Mouse (Mus musculus) lung, embryonic 16.5 days (tissue): ENCODE results near the gene Trmt13. TPM values are rescaled to one million over a fixed set of nuclear protein-coding genes. Genes with fewer than 3 reads are reported as not detected.

Source experiments
- ATAC-seq: fragments of 200-750 bp; cut with Nextera tagmentation; 2 replicates; pipeline ENCODE4 v1.8.0; 2017; ENCODE audit warnings: low read depth, mild to moderate bottlenecking, moderate library complexity
- H3K27ac ChIP-seq: fragments of 300-500 bp; sonication (generic); 2 replicates; pipeline ENCODE4 v1.5.1; 2014; ENCODE audit warnings: mild to moderate bottlenecking, control low read depth, low read length
- H3K27me3 ChIP-seq: fragments of 300-500 bp; sonication (generic); 2 replicates; pipeline ENCODE4 v1.6.1; 2014; ENCODE audit warnings: low read depth, low read length, mixed read lengths; ENCODE audit not compliant: control insufficient read depth, insufficient read depth
- H3K36me3 ChIP-seq: fragments of 300-500 bp; sonication (generic); 2 replicates; pipeline ENCODE4 v1.6.1; 2014; ENCODE audit warnings: low read length; ENCODE audit not compliant: control insufficient read depth, insufficient read depth
- H3K4me1 ChIP-seq: fragments of 300-500 bp; sonication (generic); replicated peaks from 2 replicates; pipeline ENCODE4 v1.6.1; 2014; ENCODE audit warnings: low read length, mixed read lengths; ENCODE audit not compliant: control insufficient read depth, insufficient read depth
- H3K4me2 ChIP-seq: fragments of 300-500 bp; sonication (generic); 2 replicates; pipeline ENCODE4 v1.6.1; 2014; ENCODE audit warnings: low read depth, low read length, control low read depth
- H3K4me3 ChIP-seq: fragments of 300-500 bp; sonication (generic); 2 replicates; pipeline ENCODE4 v1.5.1; 2014; ENCODE audit warnings: mild to moderate bottlenecking, low read length, control low read depth
- H3K9ac ChIP-seq: fragments of 300-500 bp; sonication (generic); 2 replicates; pipeline ENCODE4 v1.6.1; 2014; ENCODE audit warnings: low read length, control low read depth
- H3K9me3 ChIP-seq: fragments of 300-500 bp; sonication (generic); 2 replicates; pipeline ENCODE4 v1.6.1; 2016; ENCODE audit warnings: low read length; ENCODE audit not compliant: control insufficient read depth
- WGBS: fragments of 180-500 bp; shearing (Covaris S2); extraction: QIAGEN DNeasy Blood & Tissue Kit; methylation state at CpG from one replicate; pipeline ENCODE4 v1.1.7; 2014; 5-methylcytosine and 5-hydroxymethylcytosine counted together
- polyA plus RNA-seq: library from polyadenylated mRNA; unstranded; fragments of >200 nt; fragmentation: Nextera tagmentation; extraction: Ambion mirVana; gene quantifications from 2 replicates; pipeline ENCODE4 v1.2.1, GENCODE M21; 2015

Gene Trmt13
- polyA plus RNA-seq, 1 experiment from 2014 or later: 24.6 TPM

DNA sequence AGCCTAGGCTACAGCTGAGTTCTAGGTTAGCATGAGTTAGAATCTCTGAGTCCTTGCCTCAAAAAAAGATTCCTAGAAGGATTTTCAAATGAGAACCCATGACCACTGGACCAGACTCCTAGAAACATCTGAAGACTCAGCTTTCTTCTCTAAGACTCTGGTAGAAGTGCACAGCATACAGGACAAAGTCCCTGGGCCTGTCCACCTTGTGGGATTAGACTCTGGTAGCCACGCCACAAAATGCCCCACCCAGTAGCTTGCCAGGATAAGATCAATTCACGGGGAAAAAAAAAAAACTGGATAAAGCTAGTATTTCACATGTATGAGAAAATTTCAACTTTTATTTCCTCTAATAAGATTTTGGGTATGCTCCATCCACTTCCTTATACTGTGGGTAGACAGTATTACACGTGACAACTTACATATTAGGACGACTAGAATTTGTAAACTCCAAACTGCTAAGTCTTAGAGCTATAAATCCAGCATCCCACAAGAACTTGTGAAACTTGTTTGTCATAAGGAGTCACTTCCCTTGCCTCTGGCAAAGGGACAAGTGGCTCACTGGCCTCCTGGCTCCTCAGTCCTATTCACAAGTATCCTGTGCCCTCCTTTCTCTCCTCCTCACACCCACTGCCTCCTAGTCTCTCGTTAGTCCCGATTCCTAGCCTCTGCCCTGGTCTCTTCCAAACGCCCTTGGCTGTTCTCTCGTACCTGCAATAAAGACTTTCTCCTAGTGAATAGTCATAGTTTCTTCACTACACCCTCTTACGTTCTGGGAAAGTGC, 23.5 kb upstream of the Trmt13 start:
- Histone ChIP-seq H3K36me3 (peaks cover 41% of the 10 kb centered on the region), H3K4me3 (no peak overlapping the region), H3K4me1 (no peaks in the 10 kb centered on the region), H3K4me2 (no peak overlapping the region), H3K9ac (no peak overlapping the region), H3K9me3 (no peaks in the 10 kb centered on the region), H3K27me3 (no peaks in the 10 kb centered on the region), H3K27ac (no peak overlapping the region)
- ATAC-seq: no peak
- 84% methylated on average over 9 of the region's 9 CpGs for WGBS

DNA sequence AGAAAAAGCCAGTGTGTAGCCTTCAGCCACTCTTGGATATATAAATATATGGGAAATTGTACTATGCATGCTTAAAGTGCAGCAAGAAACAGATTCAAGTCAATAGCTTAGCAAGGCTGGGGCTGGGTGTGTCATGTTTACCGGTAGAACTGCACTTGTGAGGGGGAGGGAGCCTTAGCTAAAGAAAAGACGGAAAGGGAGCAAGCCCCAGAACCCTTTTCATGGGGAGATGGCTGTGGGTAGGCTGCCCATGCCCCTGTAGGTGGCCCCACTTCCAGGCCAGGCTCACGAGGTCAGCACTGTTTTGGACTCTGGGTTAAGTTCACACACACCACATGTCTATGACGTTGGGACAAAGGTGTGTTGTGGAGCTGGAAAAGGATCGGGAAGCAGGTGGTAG, 21.4 kb upstream of the Trmt13 start:
- no peak overlapping the region for H3K4me3 ChIP-seq
- WGBS: 65% methylated on average over 5 of the region's 5 CpGs
- no peaks in the 10 kb centered on the region for H3K9me3 ChIP-seq
- H3K27ac ChIP-seq: no peak overlapping the region
- peaks cover 37% of the 10 kb centered on the region for H3K36me3 ChIP-seq
- ATAC-seq: no peak
- H3K9ac ChIP-seq: no peak overlapping the region
- no peak overlapping the region for H3K4me2 ChIP-seq
- no peaks in the 10 kb centered on the region for H3K27me3 ChIP-seq
- no peaks in the 10 kb centered on the region for H3K4me1 ChIP-seq

DNA sequence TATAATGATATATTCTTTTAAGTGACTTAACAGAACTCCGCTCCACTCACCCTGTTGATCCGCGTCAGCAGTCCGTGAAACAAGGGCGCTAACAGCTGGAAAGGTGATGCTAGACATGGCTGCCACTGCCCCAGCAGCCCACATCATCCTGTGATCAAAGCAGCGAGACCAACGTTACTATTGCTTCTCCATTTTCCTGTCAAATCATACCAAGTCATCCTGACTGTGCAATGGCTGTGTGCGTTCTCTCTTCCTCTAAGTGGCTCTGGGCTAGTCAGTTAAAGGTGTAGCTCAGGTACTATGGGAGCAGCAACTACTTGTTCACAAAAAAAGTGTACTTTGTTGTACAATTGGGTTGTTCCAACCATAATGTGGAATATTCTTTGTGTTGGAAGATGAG, 20.5 kb upstream of the Trmt13 start:
- no peak for ATAC-seq
- Histone ChIP-seq H3K27me3 (no peaks in the 10 kb centered on the region), H3K9ac (no peak overlapping the region), H3K36me3 (peaks cover 33% of the 10 kb centered on the region), H3K4me3 (no peak overlapping the region), H3K9me3 (no peaks in the 10 kb centered on the region), H3K4me1 (no peaks in the 10 kb centered on the region), H3K27ac (no peak overlapping the region), H3K4me2 (no peak overlapping the region)
- WGBS: 86% methylated on average over 8 of the region's 8 CpGs

DNA sequence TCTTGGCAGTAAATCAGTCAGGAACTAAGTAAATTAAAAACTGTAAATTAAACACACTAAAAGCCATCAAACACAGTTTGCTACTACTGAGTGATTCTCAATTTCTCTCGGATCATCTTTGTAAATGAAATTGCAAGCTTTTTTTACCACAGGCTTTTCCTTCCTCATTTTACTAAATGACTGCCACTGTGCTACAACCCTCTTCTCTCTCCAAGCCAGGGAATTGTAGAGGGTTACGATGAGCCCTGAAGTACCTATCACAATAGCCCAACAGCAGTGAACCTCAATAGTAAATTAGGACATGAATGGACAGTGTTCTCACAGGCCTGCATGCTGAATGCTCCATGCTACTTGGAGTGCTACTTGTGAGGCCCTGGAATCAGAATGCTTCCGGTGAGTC, 19.7 kb upstream of the Trmt13 start:
- Histone ChIP-seq H3K4me1 (no peaks in the 10 kb centered on the region), H3K27me3 (no peaks in the 10 kb centered on the region), H3K36me3 (peaks cover 33% of the 10 kb centered on the region), H3K4me3 (no peak overlapping the region), H3K9ac (no peak overlapping the region), H3K9me3 (no peaks in the 10 kb centered on the region), H3K4me2 (no peak overlapping the region), H3K27ac (no peak overlapping the region)
- ATAC-seq: no peak
- WGBS: 85% methylated on average over 3 of the region's 3 CpGs

DNA sequence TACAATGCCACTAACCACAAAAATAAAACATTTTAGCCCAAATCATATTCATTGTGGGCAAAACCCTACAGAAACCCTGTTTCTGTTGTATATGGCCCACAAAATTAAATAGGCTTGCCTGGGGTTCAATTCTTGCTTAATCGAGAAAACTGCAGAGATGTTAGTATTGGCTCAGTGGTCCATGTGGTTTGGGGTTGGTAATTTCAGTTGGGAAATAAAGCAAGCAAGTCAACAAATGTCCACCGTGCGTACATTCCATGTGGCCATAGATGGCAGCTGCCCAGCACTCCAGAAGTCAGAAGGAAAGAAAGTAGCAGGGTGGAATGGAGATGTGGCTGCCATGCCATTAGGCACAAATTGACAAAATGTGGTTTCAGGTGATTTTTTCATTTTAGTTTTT, 18.6 kb upstream of the Trmt13 start:
- H3K9ac ChIP-seq: no peak overlapping the region
- no peaks in the 10 kb centered on the region for H3K4me1 ChIP-seq
- no peak for ATAC-seq
- no peaks in the 10 kb centered on the region for H3K9me3 ChIP-seq
- 90% methylated on average over 3 of the region's 3 CpGs for WGBS
- no peak overlapping the region for H3K4me3 ChIP-seq
- no peaks in the 10 kb centered on the region for H3K27me3 ChIP-seq
- peaks cover 33% of the 10 kb centered on the region for H3K36me3 ChIP-seq
- H3K27ac ChIP-seq: no peak overlapping the region
- H3K4me2 ChIP-seq: no peak overlapping the region

DNA sequence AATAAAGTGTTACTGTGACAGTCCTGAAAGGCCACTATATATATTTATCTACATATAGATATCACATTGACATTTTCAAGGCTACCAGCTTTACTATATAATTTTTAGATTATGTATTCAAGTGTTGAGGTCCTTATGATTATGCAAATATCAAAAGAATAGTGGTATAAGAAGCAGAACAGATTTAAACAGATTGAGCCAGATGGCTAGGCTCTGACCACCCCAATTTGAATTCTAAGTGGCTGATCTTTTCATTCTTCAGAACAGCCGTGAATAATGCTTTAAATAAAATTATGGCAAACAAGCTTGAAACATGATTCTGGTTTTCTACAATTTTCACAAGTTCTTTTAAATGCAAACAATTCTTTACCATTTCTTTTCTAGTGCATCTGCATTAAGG, 17.1 kb upstream of the Trmt13 start:
- 78% methylated on average over 1 of the region's 1 CpGs for WGBS

DNA sequence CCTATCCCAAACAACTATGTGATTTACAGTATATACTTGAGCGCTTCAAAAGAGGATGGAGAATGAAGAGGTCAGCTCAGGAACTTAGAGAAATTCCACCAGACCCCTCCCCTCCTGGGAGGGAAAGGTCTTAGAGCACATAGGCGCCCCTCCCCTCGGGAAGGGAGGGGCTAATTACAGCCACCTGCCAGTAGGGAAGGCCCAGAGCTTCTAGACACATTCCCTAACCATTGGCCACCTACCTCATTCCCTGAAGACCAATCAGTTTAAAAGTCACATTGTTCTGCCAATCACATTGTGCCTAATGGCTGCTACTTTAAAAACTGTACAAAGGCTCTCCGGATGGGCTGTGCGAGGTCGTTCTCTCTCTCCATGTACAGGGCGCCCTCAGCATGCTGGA, 8.3 kb upstream of the Trmt13 start:
- H3K4me3 ChIP-seq: no peak overlapping the region
- no peaks in the 10 kb centered on the region for H3K9me3 ChIP-seq
- H3K4me1 ChIP-seq: no peaks in the 10 kb centered on the region
- no peak overlapping the region for H3K27ac ChIP-seq
- no peak overlapping the region for H3K4me2 ChIP-seq
- ATAC-seq: no peak
- H3K36me3 ChIP-seq: peaks cover 14% of the 10 kb centered on the region
- H3K9ac ChIP-seq: no peak overlapping the region
- no peaks in the 10 kb centered on the region for H3K27me3 ChIP-seq
- 94% methylated on average over 7 of the region's 7 CpGs for WGBS

More for the DNA sequence above, 17.1 kb upstream of the Trmt13 start:
- Histone ChIP-seq H3K4me2 (no peak overlapping the region), H3K9me3 (no peaks in the 10 kb centered on the region), H3K27me3 (no peaks in the 10 kb centered on the region), H3K36me3 (peaks cover 32% of the 10 kb centered on the region), H3K4me3 (no peak overlapping the region), H3K4me1 (no peaks in the 10 kb centered on the region), H3K9ac (no peak overlapping the region), H3K27ac (no peak overlapping the region)
- ATAC-seq: no peak

DNA sequence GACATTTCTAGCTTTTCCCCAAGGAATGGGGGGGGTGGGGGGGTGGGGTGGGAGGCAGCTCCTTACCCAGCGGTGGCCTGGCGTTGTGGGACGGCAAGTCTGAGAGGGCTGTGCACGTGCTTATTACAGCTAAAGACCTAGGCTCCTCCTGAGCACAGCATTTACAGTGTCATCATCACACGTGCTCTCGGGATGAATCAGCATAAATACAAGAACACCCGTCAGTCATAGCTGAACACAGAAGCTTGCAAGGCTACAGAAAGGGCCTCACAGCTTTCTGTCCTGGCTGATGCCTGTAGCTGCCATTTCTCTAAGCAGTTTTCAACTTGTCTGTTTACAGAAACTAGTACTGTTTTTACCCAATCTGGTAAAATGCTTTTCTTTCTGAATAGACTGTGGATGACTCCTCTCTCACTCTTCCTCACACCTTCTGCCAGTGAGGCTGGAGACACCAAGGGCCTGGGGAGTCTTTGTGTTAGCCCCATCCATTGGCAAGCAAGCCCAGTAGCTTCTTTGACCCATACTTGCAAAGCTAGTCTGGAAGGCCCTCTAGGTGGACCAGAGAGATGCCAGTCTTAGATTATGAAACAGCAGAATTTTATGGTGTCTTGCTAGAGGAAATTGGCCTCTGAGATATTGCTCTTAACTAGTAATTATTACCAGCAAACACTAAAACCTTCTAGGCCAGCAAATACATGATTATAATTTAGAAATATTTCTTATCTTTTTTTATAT, 6.4 kb upstream of the Trmt13 start:
- no peak overlapping the region for H3K9ac ChIP-seq
- H3K4me3 ChIP-seq: no peak overlapping the region
- peaks cover 16% of the 10 kb centered on the region for H3K36me3 ChIP-seq
- H3K4me1 ChIP-seq: no peaks in the 10 kb centered on the region
- H3K27ac ChIP-seq: no peak overlapping the region
- H3K4me2 ChIP-seq: no peak overlapping the region
- H3K27me3 ChIP-seq: no peaks in the 10 kb centered on the region
- WGBS: 88% methylated on average over 7 of the region's 7 CpGs
- ATAC-seq: no peak
- H3K9me3 ChIP-seq: no peaks in the 10 kb centered on the region

DNA sequence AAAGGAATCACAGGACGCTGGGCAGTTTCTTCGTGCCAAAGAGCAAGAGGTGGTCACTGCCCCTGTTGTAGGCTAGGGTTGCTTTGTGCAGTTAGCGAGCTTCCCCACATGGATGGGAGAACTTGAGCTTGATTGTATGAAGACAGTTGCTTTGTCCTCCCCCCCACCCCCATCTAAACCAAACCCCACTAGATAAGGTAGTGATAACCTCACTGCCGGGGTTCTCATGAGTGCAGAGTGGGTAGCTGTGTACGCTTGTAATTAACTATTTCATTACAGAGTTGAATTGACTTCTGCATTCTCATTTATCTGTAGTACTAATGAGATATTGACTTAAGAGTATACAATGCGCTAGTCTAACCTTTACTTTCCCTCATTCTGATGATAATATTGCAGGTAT, 4.5 kb upstream of the Trmt13 start:
- WGBS: 63% methylated on average over 6 of the region's 6 CpGs
- no peak overlapping the region for H3K9ac ChIP-seq
- no peak for ATAC-seq
- no peaks in the 10 kb centered on the region for H3K27me3 ChIP-seq
- H3K9me3 ChIP-seq: no peaks in the 10 kb centered on the region
- no peaks in the 10 kb centered on the region; the same call in 1 of the 2 replicates for H3K4me1 ChIP-seq
- no peak overlapping the region for H3K4me3 ChIP-seq
- no peak overlapping the region for H3K4me2 ChIP-seq
- H3K36me3 ChIP-seq: peaks cover 23% of the 10 kb centered on the region
- H3K27ac ChIP-seq: no peak overlapping the region
